Mouse (Mus musculus): ENCODE results near the gene Lcp1.

The Lcp1 gene

DNA sequence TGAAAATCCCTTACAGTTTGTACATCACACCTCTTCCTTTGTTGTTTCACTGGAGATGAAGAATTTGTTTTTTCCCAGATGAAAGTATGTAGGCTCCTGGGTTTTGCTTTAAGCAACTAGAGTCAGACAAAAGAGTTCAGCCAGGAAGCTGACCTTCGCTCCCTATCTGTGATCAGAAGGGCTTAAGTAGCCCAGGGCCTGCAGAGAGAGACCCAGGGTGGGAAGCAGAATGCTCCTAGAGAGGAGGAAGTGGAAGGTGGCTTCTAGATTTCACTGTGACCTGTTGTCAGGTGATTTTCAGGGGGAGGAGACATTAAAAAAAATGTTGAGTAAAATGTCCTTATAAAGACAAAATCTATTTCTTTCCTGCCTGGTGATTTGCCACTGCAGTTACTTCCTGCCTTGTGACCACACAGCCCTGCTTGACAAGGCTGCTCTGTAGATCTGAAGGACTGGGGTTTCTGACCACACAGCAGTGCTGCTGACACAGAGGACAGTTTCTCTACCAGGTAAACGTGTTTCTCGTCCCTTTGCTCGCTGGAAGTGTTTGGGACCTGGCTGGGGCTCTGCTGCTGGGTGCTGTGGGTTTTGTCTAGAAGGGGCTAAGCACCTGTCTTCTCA is 45.6 kb downstream of the Lcp1 start:
- DNase-seq (ENCODE audit: low spot score), result no peak

GRCm38 (mm10) chr14:75177400-75177799 is 46.5 kb downstream of the Lcp1 start:
- DNase-seq (ENCODE audit: low spot score), result no peak

DNA sequence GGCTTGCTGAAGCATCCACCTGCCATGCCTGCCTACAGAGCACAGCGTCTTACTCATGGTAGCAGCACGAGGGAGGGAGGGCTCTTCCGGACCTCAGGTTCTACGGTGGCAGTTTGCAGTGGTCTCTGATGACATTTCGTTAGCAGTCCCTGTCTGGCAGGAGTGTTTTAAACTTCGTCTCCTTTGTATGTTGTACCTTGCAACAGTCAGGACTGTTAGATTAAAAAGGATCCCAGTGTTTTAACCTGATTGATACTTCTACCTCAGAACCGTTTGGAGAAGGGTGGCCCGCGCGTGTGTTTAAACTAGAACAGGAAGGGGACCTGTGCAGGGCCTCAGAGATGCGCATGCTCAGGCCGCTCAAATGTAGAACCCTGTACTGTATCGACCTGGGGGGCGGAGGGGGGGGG is 47.5 kb downstream of the Lcp1 start:
- no peak for DNase-seq (ENCODE audit: low spot score)

DNA sequence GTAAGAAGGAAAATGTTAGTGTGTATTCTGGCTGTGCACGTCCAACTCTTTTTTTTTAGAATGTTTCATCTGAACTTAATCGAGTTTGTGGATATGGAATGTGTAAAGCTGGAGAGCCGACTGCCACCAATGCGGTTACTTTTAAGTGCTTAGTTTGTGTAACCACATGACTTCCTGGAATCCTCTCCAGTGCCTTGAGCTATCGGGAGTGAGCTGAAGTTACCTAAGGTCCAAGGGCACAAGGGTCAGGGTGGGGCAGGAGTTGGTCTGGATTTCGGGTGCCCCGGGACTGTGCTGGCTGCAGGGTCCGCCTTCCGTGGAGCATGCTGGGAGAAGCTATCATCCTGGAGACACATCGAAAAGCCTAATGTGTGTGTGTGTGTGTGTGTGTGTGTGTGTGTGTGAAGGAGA is 47.9 kb downstream of the Lcp1 start:
- DNase-seq (ENCODE audit: low spot score), result no peak

DNA sequence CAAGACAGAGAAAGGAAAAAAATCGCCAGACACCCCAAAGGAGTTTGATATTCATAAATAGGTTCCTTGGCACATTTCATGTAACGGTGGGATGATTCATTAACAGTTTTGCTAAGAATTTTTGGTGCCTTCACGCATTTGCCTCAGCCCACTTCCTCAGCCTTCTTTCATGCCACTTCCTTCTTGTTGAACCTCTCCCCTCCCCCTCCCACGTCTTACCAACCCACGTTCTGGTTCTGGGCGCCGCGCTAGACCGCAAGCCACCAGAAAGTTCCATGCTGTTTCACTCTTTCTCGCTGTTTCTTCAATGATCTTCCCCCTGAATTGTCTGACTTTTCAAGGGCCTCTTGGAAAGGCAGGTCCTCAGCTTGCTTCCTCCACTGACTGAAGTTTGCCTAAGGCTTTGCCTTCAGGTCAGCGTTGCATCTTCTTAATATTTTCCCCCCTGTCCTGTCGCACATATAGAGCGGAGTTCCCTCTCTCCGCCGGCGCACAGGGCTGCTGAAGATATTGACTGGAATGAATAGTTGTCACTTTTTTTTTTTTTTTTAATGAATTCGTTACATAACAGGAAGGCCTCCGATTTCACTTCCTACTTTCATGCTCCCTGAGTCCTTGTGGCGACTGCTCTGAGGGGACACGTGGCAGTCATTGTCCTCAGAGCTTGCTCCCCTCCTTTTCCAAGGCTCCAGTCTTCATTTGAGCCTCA is 48.5 kb downstream of the Lcp1 start:
- no peak for DNase-seq (ENCODE audit: low spot score)

GRCm38 (mm10) chr14:75180551-75180978 is 49.7 kb downstream of the Lcp1 start:
- no peak for DNase-seq (ENCODE audit: low spot score)

DNA sequence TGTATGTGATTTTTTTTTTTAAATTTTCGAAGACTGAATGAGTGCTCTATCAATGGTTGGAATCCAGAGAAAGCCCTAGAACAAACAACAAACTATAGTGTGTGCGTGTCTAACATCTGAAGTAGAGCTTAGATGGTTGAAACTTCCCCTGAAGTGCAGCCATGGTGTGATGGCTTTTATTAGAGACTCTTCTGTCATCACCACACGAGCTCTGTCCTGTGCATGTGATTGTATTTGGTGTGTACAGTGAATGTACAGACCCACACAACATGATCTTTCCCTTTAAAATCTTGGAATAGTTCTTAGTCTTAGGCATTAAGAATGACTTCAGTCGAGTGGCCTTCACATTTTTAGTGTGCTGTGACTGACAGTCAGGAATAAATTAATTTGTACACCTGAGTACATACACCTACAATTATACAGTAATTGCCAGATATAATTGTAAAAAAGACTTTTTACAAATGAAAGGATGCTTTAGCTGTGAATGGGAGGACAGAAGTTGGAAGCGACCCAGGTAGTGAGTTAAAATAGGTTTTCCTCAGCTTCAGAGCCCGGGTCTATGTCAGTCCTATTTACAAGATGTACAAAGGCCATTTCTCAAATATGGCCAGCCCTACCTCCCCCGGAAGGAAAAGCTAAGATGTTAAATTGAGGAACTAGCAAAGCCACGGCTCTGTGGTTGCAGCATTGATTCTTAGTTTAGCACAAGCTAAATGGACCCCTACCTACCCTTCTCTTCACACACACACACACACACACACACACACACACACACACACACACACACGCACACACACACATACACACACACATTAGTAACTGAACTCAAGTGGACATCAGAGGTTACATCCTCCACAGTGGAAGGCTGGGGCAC is 50.4 kb downstream of the Lcp1 start:
- no peak for DNase-seq (ENCODE audit: low spot score)

GRCm38 (mm10) chr14:75182378-75182777 is 51.5 kb downstream of the Lcp1 start:
- DNase-seq (ENCODE audit: low spot score), result no peak

DNA sequence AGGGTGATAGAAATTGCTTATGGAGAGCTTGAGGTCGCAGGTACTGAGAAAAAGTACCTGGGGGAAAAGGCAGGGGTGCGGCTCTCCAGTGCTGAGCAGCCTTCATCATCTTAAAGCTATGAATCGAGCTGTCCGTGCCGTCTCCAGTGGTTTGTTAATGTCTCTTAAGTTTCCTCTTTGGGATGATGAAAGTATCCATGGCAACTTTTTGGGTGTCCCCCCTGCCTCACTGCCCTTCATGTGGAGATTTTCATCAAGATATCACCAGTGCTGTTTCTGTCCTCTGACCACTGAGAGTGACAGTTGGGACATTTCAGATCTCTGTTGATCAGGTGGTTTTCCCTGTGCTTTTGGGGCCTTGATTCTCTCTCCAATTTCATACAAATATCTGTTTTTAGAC is 51.9 kb downstream of the Lcp1 start:
- no peak for DNase-seq (ENCODE audit: low spot score)

GRCm38 (mm10) chr14:75184069-75184790 is 53.3 kb downstream of the Lcp1 start:
- no peak for DNase-seq (ENCODE audit: low spot score)

- DNase-seq (ENCODE audit: low spot score), result no peak
Measured at GRCm38 (mm10) chr14:75185796-75186594, 55.1 kb downstream of the Lcp1 start.

GRCm38 (mm10) chr14:75186858-75187415 is 56.0 kb downstream of the Lcp1 start:
- DNase-seq (ENCODE audit: low spot score), result no peak

DNA sequence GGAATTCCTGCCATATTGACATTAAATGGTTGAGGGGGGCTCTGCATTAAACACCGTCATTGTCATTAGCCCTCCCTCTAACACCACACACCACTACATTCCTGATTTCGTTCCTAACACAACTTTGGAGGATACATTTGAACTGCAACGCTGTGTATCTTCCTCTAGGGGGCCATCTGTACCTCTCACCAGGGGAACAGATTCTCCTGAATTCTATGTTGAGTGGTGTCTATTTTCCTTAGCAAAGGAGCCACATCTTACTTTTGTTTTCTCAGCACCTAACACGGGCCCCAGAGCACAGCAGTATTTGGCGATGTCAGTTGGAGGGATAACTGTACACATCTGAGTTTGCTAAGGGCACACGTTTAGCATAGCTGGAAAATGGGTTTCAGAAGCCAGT is 57.6 kb downstream of the Lcp1 start:
- no peak for DNase-seq (ENCODE audit: low spot score)

GRCm38 (mm10) chr14:75189031-75189430 is 58.1 kb downstream of the Lcp1 start:
- DNase-seq (ENCODE audit: low spot score), result no peak

DNA sequence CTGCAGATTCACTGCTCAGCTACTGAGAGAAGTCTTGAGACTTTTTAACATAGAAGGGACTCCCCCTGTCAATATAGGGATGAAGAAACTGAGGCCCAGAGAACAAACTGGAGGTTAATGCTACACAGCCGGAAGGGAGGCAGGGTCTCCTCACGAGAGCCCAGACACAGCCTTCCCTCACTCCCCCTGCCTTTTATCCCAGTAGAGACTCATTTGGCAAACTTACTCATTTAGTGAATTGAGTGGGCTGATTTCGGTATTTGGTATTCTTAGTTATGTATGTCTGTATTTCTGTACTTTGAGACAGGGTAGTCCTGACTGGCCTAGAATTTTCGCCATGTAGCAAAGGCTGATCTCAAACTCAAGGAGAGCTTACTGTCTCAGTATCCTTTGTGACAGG is 59.8 kb downstream of the Lcp1 start:
- no peak for DNase-seq (ENCODE audit: low spot score)

- DNase-seq (ENCODE audit: low spot score), result no peak
Measured at GRCm38 (mm10) chr14:75192427-75192826, 61.5 kb downstream of the Lcp1 start.

DNA sequence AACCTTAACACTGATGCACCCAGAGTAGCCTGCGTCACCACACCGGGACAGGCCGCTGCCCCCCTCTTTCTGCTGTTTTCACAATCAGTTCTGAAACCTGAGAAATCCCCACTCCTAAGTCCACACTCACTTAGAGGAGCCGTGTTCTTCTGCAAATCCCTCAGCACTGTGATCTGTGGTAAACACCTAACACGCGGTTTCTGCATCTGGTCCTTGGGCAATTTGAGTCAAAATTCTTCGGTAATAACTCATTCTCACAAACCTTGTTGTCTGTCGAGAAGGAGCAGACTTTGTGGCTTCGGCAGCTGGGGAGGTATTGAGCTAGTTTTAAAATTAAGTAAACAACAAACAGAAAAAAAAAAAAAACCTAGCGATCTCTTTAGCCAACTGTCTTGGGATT is 62.0 kb downstream of the Lcp1 start:
- DNase-seq (ENCODE audit: low spot score), result no peak

GRCm38 (mm10) chr14:75195530-75195929 is 64.6 kb downstream of the Lcp1 start:
- no peak for DNase-seq (ENCODE audit: low spot score)

DNA sequence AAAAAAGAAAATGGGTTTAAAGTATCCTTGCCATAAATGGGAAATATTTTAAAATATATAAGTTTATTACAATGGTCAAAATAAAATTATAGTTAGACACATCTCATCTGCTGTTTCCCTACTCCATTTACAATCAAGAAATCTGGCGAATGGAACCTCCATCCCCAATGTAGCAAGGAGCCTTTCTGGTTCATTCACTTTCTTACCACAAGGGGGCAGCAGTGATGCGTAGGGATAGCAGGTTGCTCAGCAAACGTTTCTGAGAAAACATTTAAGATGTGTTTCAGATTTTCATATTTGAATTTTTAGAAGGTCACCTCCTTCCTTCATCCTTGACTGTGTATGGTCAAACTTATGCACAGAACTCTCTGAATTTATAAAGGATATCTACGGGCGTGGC is 66.1 kb downstream of the Lcp1 start:
- peak; percentile 74 for DNase-seq (ENCODE audit: low spot score)

GRCm38 (mm10) chr14:75197660-75198059 is 66.8 kb downstream of the Lcp1 start:
- DNase-seq (ENCODE audit: low spot score), result no peak

Measured in layer of hippocampus, adult 11-12 months (tissue).